Mouse (Mus musculus) G1E (cell line): ENCODE measurements around the gene Scrn1.

Experiments used
- CTCF ChIP-seq: IDR thresholded peaks from 2 replicates; pipeline ENCODE4 v1.5.1; 2012; ENCODE audit warnings: low read depth, low read length, inconsistent platforms, mixed read lengths
- GATA1 ChIP-seq: IDR thresholded peaks from 2 replicates; pipeline ENCODE4 v1.6.1; 2012; ENCODE audit warnings: borderline replicate concordance, low read length, inconsistent platforms, mixed read lengths
- TAL1 ChIP-seq: conservative IDR thresholded peaks from 2 replicates; pipeline ENCODE4 v1.6.1; 2012; ENCODE audit warnings: low read depth, low read length, inconsistent platforms, mixed read lengths

GRCm38 (mm10) chr6:54590691-54591090, 24.4 kb upstream of the Scrn1 start:
- TF ChIP-seq CTCF = no peak
- no peak for TF ChIP-seq TAL1
- TF ChIP-seq GATA1 = no peak
